Mouse (Mus musculus) intestine, postnatal 0 days (tissue): ENCODE data around the gene Exoc2. TPM values are rescaled to one million over a fixed set of nuclear protein-coding genes. Genes with fewer than 3 reads are reported as not detected.

Experiments
- ATAC-seq: fragments of 200-750 bp; cut with Nextera tagmentation; 2 replicates; pipeline ENCODE4 v1.8.0; 2017; ENCODE audit warnings: mild to moderate bottlenecking, moderate TSS enrichment, moderate library complexity
- H3K27ac ChIP-seq: fragments of 300-500 bp; sonication (generic); 2 replicates; pipeline ENCODE4 v1.5.1; 2014; ENCODE audit warnings: mild to moderate bottlenecking, low read depth, low read length, moderate library complexity
- H3K27me3 ChIP-seq: fragments of 300-500 bp; sonication (generic); replicated peaks from 2 replicates; pipeline ENCODE4 v1.6.1; 2014; ENCODE audit warnings: low read length, mixed read lengths; ENCODE audit not compliant: control insufficient read depth, insufficient read depth
- H3K36me3 ChIP-seq: fragments of 300-500 bp; sonication (generic); 2 replicates; pipeline ENCODE4 v1.6.1; 2014; ENCODE audit warnings: mild to moderate bottlenecking, moderate library complexity; ENCODE audit not compliant: control insufficient read depth, insufficient read depth
- H3K4me1 ChIP-seq: fragments of 300-500 bp; sonication (generic); replicated peaks from 2 replicates; pipeline ENCODE4 v1.6.1; 2014; ENCODE audit warnings: antibody characterized with exemption, low read length, mixed read lengths; ENCODE audit not compliant: control insufficient read depth, insufficient read depth
- H3K4me2 ChIP-seq: fragments of 300-500 bp; sonication (generic); replicated peaks from 2 replicates; pipeline ENCODE4 v1.6.1; 2014; ENCODE audit warnings: low read depth, mild to moderate bottlenecking, moderate library complexity
- H3K4me3 ChIP-seq: fragments of 300-500 bp; sonication (generic); 2 replicates; pipeline ENCODE4 v1.5.1; 2014; ENCODE audit warnings: low read depth, low read length
- H3K9ac ChIP-seq: fragments of 300-500 bp; sonication (generic); 2 replicates; pipeline ENCODE4 v1.6.1; 2014; ENCODE audit warnings: mild to moderate bottlenecking, low read depth, low read length
- H3K9me3 ChIP-seq: fragments of 300-500 bp; sonication (generic); 2 replicates; pipeline ENCODE4 v1.6.1; 2016; ENCODE audit warnings: mixed run types; ENCODE audit not compliant: control insufficient read depth
- CTCF ChIP-seq: sonication (generic); IDR thresholded peaks from 2 replicates; pipeline ENCODE4 v1.5.1; 2016; ENCODE audit warnings: low read depth, mild to moderate bottlenecking, control low read depth, antibody characterized with exemption, moderate library complexity
- WGBS: fragments of 180-500 bp; shearing (Covaris S2); extraction: QIAGEN DNeasy Blood & Tissue Kit; methylation state at CpG from one replicate; pipeline ENCODE4 v1.1.7; 2014; 5-methylcytosine and 5-hydroxymethylcytosine counted together
- polyA plus RNA-seq: library from polyadenylated mRNA; unstranded; fragments of >200 nt; fragmentation: Nextera tagmentation; extraction: Ambion mirVana; gene quantifications from 2 replicates; pipeline ENCODE4 v1.2.1, GENCODE M21; 2015

The Exoc2 gene
- polyA plus RNA-seq, 1 experiment from 2014 or later = 10.7 TPM

- Histone ChIP-seq H3K36me3 (peaks cover 4% of the 10 kb centered on the region; the same call in 1 of the 2 replicates), H3K4me1 (no peaks in the 10 kb centered on the region), H3K9me3 (no peaks in the 10 kb centered on the region), H3K9ac (no peak overlapping the region), H3K27ac (no peak overlapping the region), H3K4me2 (no peak overlapping the region), H3K4me3 (no peak overlapping the region), H3K27me3 (no peaks in the 10 kb centered on the region)
- ATAC-seq = no peak
- 87% methylated on average over 4 of the region's 4 CpGs for WGBS
- no peak for TF ChIP-seq CTCF
These were observed 127.4 kb downstream of the Exoc2 start for GRCm38 (mm10) chr13:30846506-30846905.

- Histone ChIP-seq H3K9me3 (no peaks in the 10 kb centered on the region), H3K27me3 (no peaks in the 10 kb centered on the region), H3K27ac (no peak overlapping the region), H3K36me3 (peaks cover 8% of the 10 kb centered on the region; the same call in 1 of the 2 replicates), H3K4me3 (no peak overlapping the region), H3K4me2 (no peak overlapping the region), H3K4me1 (no peaks in the 10 kb centered on the region), H3K9ac (no peak overlapping the region)
- 95% methylated on average over 4 of the region's 4 CpGs for WGBS
- TF ChIP-seq CTCF = no peak
- ATAC-seq = no peak
These were observed 130.8 kb downstream of the Exoc2 start for GRCm38 (mm10) chr13:30843049-30843448.

GRCm38 (mm10) chr13:30841843-30842242, 132.1 kb downstream of the Exoc2 start:
- Histone ChIP-seq H3K4me2 (no peak overlapping the region), H3K9ac (no peak overlapping the region), H3K9me3 (no peaks in the 10 kb centered on the region), H3K27ac (no peak overlapping the region), H3K4me3 (no peak overlapping the region), H3K36me3 (peaks cover 8% of the 10 kb centered on the region; the same call in 1 of the 2 replicates), H3K27me3 (no peaks in the 10 kb centered on the region), H3K4me1 (0 out of 2 replicates have a peak, but pooled peaks cover 5% of the 10 kb centered on the region)
- ATAC-seq = no peak
- no peak for TF ChIP-seq CTCF
- WGBS = 43% methylated on average over 2 of the region's 2 CpGs

- no peaks in the 10 kb centered on the region for H3K27me3 ChIP-seq
- H3K27ac ChIP-seq = no peak overlapping the region
- H3K9me3 ChIP-seq = no peaks in the 10 kb centered on the region
- 0 out of 2 replicates have a peak, but pooled peaks cover 7% of the 10 kb centered on the region for H3K4me1 ChIP-seq
- peaks cover 8% of the 10 kb centered on the region; the same call in 1 of the 2 replicates for H3K36me3 ChIP-seq
- no peak for ATAC-seq
- H3K4me2 ChIP-seq = no peak overlapping the region
- H3K9ac ChIP-seq = no peak overlapping the region
- H3K4me3 ChIP-seq = no peak overlapping the region
- no peak for TF ChIP-seq CTCF
- WGBS = 70% methylated on average over 4 of the region's 4 CpGs
These were observed 132.6 kb downstream of the Exoc2 start for GRCm38 (mm10) chr13:30841306-30841705.

- TF ChIP-seq CTCF = no peak
- WGBS = 75% methylated on average over 3 of the region's 3 CpGs
These were observed 133.2 kb downstream of the Exoc2 start for GRCm38 (mm10) chr13:30840700-30841099.

GRCm38 (mm10) chr13:30836342-30836741, 137.6 kb downstream of the Exoc2 start:
- Histone ChIP-seq H3K36me3 (peaks cover 5% of the 10 kb centered on the region; the same call in 1 of the 2 replicates), H3K27ac (no peak overlapping the region), H3K4me3 (no peak overlapping the region), H3K27me3 (no peaks in the 10 kb centered on the region), H3K9ac (no peak overlapping the region), H3K9me3 (no peaks in the 10 kb centered on the region), H3K4me2 (no peak overlapping the region), H3K4me1 (0 out of 2 replicates have a peak, but pooled peaks cover 7% of the 10 kb centered on the region)
- no peak for TF ChIP-seq CTCF
- ATAC-seq = no peak
- WGBS = 42% methylated on average over 1 of the region's 1 CpGs

More at GRCm38 (mm10) chr13:30840700-30841099, 133.2 kb downstream of the Exoc2 start:
- Histone ChIP-seq H3K4me1 (0 out of 2 replicates have a peak, but pooled peaks cover 7% of the 10 kb centered on the region), H3K4me3 (no peak overlapping the region), H3K36me3 (peaks cover 8% of the 10 kb centered on the region; the same call in 1 of the 2 replicates), H3K9ac (no peak overlapping the region), H3K27me3 (no peaks in the 10 kb centered on the region), H3K27ac (no peak overlapping the region), H3K4me2 (no peak overlapping the region), H3K9me3 (no peaks in the 10 kb centered on the region)
- no peak for ATAC-seq
